Mouse (Mus musculus): Measurements from ENCODE around the gene Amn. TPM values are rescaled to one million over a fixed set of nuclear protein-coding genes. Genes with fewer than 3 reads are reported as not detected.
A peak's percentile ranks its signal among the peaks of the same experiment; 100 is the strongest.

Gene Amn
- polyA plus RNA-seq, 1 experiment from 2014 or later, result 43.9 TPM

GRCm38 (mm10) chr12:111271406-111271805 is 511 bp downstream of the Amn start:
- peak overlapping the region; percentile 27; the same call in 1 of the 2 replicates for H3K9ac ChIP-seq
- 0 out of 2 replicates have a peak overlapping the region, but pooled peaks have one; percentile 56 for H3K27ac ChIP-seq
- ATAC-seq (replicated peaks; ENCODE audit: low FRiP score), result no peak
- no peaks in the 10 kb centered on the region for H3K36me3 ChIP-seq
- H3K4me3 ChIP-seq (replicated peaks), result peak overlapping the region; percentile 36
- WGBS, result 7% methylated on average over 27 of the region's 28 CpGs
- H3K4me2 ChIP-seq, result peak overlapping the region; percentile 50
- H3K9me3 ChIP-seq (replicated peaks), result no peaks in the 10 kb centered on the region
- peaks cover 51% of the 10 kb centered on the region for H3K4me1 ChIP-seq
- H3K27me3 ChIP-seq, result peaks cover 72% of the 10 kb centered on the region

- Histone ChIP-seq H3K36me3 (no peaks in the 10 kb centered on the region), H3K27me3 (peaks cover 78% of the 10 kb centered on the region), H3K27ac (no peak overlapping the region), H3K4me2 (peak overlapping the region; percentile 50), H3K9me3 (replicated peaks) (no peaks in the 10 kb centered on the region), H3K9ac (peak overlapping the region; percentile 27; the same call in 1 of the 2 replicates), H3K4me1 (peaks cover 51% of the 10 kb centered on the region), H3K4me3 (replicated peaks) (peak overlapping the region; percentile 36)
- no peak for ATAC-seq (replicated peaks; ENCODE audit: low FRiP score)
- 13% methylated on average over 8 of the region's 8 CpGs for WGBS
These were observed 1.1 kb downstream of the Amn start for GRCm38 (mm10) chr12:111271966-111272365.

- no peaks in the 10 kb centered on the region for H3K9me3 ChIP-seq (replicated peaks)
- H3K9ac ChIP-seq, result no peak overlapping the region
- H3K36me3 ChIP-seq, result no peaks in the 10 kb centered on the region
- peaks cover 82% of the 10 kb centered on the region for H3K27me3 ChIP-seq
- H3K4me3 ChIP-seq (replicated peaks), result peak overlapping the region; percentile 36
- 21% methylated on average over 12 of the region's 12 CpGs for WGBS
- no peak for ATAC-seq (replicated peaks; ENCODE audit: low FRiP score)
- peak overlapping the region; percentile 50 for H3K4me2 ChIP-seq
- no peak overlapping the region for H3K27ac ChIP-seq
- peaks cover 51% of the 10 kb centered on the region for H3K4me1 ChIP-seq
These were observed 1.5 kb downstream of the Amn start for GRCm38 (mm10) chr12:111272420-111272819.

- peak overlapping the region; percentile 21; the same call in 1 of the 2 replicates for H3K9ac ChIP-seq
These were observed 3.1 kb downstream of the Amn start for GRCm38 (mm10) chr12:111274006-111274405.

DNA sequence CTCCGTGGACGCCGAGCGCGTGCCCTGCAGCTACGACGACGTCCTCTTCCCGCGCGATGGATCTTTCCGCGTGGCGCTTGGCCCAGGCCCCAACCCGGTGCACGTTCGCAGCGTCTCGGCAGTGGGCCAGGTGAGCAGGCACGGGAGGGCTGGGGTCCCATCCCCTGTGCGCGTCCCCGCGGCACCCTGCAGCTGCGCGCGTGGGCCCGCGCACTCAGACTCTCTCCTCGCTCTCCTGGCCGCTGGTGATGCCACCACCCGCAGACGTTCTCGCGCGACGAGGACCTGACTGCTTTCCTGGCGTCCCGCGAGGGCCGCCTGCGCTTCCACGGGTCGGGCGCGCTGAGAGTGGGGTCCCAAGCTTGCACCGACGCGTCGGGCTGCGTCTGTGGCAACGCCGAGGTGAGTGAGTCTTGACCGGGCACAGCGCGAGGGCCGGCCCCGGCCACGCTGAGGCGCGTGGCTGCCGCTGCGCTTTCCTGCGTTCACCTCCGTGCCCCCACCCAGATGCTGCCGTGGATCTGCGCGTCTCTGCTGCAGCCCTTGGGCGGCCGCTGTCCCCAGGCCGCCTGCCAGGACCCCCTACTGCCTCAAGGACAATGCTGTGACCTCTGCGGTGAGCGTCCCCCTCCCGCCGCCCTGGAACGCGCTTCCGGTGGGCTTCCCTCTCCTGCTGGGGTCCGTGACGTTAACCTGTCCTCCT is 3.7 kb downstream of the Amn start:
- ATAC-seq (replicated peaks; ENCODE audit: low FRiP score), result no peak
- peaks cover 44% of the 10 kb centered on the region for H3K4me1 ChIP-seq
- H3K27ac ChIP-seq, result no peak overlapping the region
- H3K9ac ChIP-seq, result peak overlapping the region; percentile 21
- H3K4me3 ChIP-seq (replicated peaks), result peak overlapping the region; percentile 47
- H3K27me3 ChIP-seq, result peaks cover 78% of the 10 kb centered on the region
- peaks cover 3% of the 10 kb centered on the region; the same call in 1 of the 2 replicates for H3K9me3 ChIP-seq (replicated peaks)
- no peaks in the 10 kb centered on the region for H3K36me3 ChIP-seq
- WGBS, result 2% methylated on average over 80 of the region's 80 CpGs
- H3K4me2 ChIP-seq, result peak overlapping the region; percentile 87

More at GRCm38 (mm10) chr12:111274006-111274405, 3.1 kb downstream of the Amn start:
- peak overlapping the region; percentile 47 for H3K4me3 ChIP-seq (replicated peaks)
- 2% methylated on average over 28 of the region's 28 CpGs for WGBS
- peak overlapping the region; percentile 87 for H3K4me2 ChIP-seq
- no peak for ATAC-seq (replicated peaks; ENCODE audit: low FRiP score)
- H3K9me3 ChIP-seq (replicated peaks), result peaks cover 3% of the 10 kb centered on the region; the same call in 1 of the 2 replicates
- no peak overlapping the region for H3K27ac ChIP-seq
- H3K4me1 ChIP-seq, result peaks cover 44% of the 10 kb centered on the region
- peaks cover 82% of the 10 kb centered on the region for H3K27me3 ChIP-seq
- H3K36me3 ChIP-seq, result no peaks in the 10 kb centered on the region

GRCm38 (mm10) chr12:111275150-111275841 is 4.4 kb downstream of the Amn start:
- Histone ChIP-seq H3K9ac (peak overlapping the region; percentile 21), H3K36me3 (no peaks in the 10 kb centered on the region), H3K9me3 (replicated peaks) (peaks cover 3% of the 10 kb centered on the region; the same call in 1 of the 2 replicates), H3K27ac (no peak overlapping the region), H3K4me3 (replicated peaks) (peak overlapping the region; percentile 47), H3K27me3 (peaks cover 71% of the 10 kb centered on the region), H3K4me2 (peak overlapping the region; percentile 87), H3K4me1 (peaks cover 44% of the 10 kb centered on the region)
- ATAC-seq (replicated peaks; ENCODE audit: low FRiP score), result 0 out of 2 replicates have a peak, but pooled peaks have one; percentile 10
- under 1% methylated on average over 58 of the region's 58 CpGs for WGBS

DNA sequence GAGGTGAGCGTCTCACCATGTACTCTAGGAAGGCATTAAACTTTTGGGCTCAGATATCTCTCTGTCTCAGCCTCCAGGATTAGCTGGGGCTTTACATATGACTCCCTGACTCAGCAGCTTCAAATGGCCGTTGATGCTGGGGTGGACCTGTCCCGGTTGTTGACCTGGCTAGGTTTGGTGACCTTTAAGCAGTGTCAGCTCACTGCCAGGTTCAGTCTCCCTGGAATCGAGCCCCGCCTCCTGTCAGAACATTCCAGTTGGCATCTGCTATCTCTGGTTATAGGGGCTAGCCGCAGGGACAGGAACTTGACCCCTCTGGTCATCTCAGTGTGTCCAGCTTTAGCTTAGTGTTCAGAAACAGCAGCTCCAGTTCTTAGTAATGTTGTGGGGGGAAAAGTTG is 5.5 kb downstream of the Amn start:
- Histone ChIP-seq H3K27me3 (peaks cover 61% of the 10 kb centered on the region), H3K4me3 (replicated peaks) (no peak overlapping the region), H3K27ac (no peak overlapping the region), H3K4me2 (no peak overlapping the region), H3K4me1 (peaks cover 35% of the 10 kb centered on the region), H3K36me3 (no peaks in the 10 kb centered on the region), H3K9me3 (replicated peaks) (peaks cover 3% of the 10 kb centered on the region; the same call in 1 of the 2 replicates), H3K9ac (no peak overlapping the region)
- 46% methylated on average over 6 of the region's 6 CpGs for WGBS
- ATAC-seq (replicated peaks; ENCODE audit: low FRiP score), result no peak

DNA sequence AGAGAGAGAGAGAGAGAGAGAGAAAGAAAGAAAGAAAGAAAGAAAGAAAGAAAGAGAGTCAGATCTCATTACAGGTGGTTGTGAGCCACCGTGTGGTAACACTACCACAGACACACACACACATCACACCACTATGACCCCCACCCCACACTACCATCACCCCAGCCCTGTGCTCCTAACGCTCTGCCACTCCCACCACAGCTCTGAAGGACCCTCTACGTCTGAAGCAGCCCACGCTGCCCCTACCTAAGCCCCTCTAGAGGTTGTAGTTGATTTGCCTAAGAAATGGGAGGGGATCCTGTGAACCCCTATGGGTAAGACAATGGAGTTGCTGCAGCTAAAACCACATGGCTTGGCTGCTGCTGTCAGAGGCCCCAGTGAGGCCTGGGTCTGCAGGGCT is 12.7 kb downstream of the Amn start:
- Histone ChIP-seq H3K9me3 (replicated peaks) (no peaks in the 10 kb centered on the region), H3K4me3 (replicated peaks) (no peak overlapping the region), H3K27ac (no peak overlapping the region), H3K4me2 (no peak overlapping the region), H3K27me3 (no peaks in the 10 kb centered on the region), H3K9ac (no peak overlapping the region), H3K4me1 (peaks cover 16% of the 10 kb centered on the region), H3K36me3 (no peaks in the 10 kb centered on the region)
- 75% methylated on average over 4 of the region's 4 CpGs for WGBS
- no peak for ATAC-seq (replicated peaks; ENCODE audit: low FRiP score)

DNA sequence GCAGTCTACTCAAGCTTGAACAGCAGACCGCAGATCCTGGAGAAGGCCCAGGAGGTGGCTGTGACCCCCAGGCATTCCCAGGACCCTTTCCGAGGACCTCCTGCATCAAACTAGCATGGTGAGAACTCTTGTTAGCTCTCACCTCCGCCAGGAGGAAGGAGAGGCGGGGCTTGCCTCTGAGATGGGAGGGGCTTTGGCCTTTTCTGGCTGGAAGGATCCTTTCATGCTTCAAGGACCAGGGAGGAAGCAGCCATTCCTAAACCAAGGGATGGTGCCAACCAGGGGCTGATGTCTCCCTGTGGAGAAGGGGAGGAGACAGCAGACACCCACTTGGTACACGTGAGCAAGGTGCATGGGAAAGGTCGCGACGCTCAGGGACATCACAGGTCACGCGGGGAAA is 13.6 kb downstream of the Amn start:
- peak; percentile 77 for ATAC-seq (replicated peaks; ENCODE audit: low FRiP score)
- H3K4me3 ChIP-seq (replicated peaks), result peak overlapping the region; percentile 36

GRCm38 (mm10) chr12:111293025-111293424 is 22.1 kb downstream of the Amn start:
- 93% methylated on average over 12 of the region's 12 CpGs for WGBS
- no peak for ATAC-seq (replicated peaks; ENCODE audit: low FRiP score)
- no peak overlapping the region for H3K27ac ChIP-seq

More for the DNA sequence above, 13.6 kb downstream of the Amn start:
- H3K9me3 ChIP-seq (replicated peaks), result no peaks in the 10 kb centered on the region
- peak overlapping the region; percentile 58 for H3K4me2 ChIP-seq
- no peak overlapping the region for H3K9ac ChIP-seq
- no peaks in the 10 kb centered on the region for H3K27me3 ChIP-seq
- H3K4me1 ChIP-seq, result peaks cover 16% of the 10 kb centered on the region
- H3K27ac ChIP-seq, result no peak overlapping the region
- no peaks in the 10 kb centered on the region for H3K36me3 ChIP-seq
- WGBS, result 15% methylated on average over 10 of the region's 10 CpGs

DNA sequence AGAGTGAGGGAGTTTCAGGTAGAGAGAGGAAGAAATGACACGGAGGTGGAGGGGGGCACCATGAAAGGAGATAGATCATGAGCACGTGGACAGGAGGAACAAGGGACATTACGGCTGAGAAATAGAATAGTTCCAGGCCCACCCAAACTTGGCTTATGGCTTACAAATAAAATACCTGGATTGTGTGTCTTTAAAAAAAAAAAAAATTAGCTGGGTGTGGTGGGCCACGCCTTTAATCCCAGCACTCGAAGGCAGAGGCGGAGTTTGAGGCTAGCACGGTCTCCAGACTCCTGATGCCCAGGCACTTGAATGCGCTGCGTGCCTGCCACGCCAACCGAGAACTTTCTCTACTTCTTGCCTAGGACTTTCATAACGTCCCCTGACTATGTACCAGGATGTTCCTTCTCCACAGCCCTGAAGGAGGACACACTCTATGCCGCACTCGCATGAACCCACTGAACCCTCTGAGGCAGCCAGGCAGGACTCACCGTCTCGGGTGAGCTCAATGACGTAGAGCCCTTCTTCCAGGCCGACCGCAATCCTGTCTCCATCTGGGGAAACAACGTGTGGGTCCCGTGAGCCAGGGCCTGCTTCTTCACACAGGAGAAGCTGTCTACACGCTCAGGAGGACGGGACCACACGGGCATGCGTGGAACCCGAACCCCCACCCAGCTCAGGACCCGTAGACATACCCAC is 30.6 kb downstream of the Amn start:
- Histone ChIP-seq H3K9ac (no peak overlapping the region), H3K4me3 (replicated peaks) (no peak overlapping the region), H3K4me2 (no peak overlapping the region), H3K9me3 (replicated peaks) (no peaks in the 10 kb centered on the region), H3K36me3 (peaks cover 97% of the 10 kb centered on the region), H3K4me1 (no peaks in the 10 kb centered on the region), H3K27me3 (no peaks in the 10 kb centered on the region), H3K27ac (no peak overlapping the region)
- ATAC-seq (replicated peaks; ENCODE audit: low FRiP score), result no peak
- 95% methylated on average over 27 of the region's 27 CpGs for WGBS

More at GRCm38 (mm10) chr12:111293025-111293424, 22.1 kb downstream of the Amn start:
- no peaks in the 10 kb centered on the region for H3K4me1 ChIP-seq
- H3K4me2 ChIP-seq, result no peak overlapping the region
- H3K36me3 ChIP-seq, result peaks cover 70% of the 10 kb centered on the region
- H3K9ac ChIP-seq, result no peak overlapping the region
- no peaks in the 10 kb centered on the region for H3K27me3 ChIP-seq
- no peaks in the 10 kb centered on the region for H3K9me3 ChIP-seq (replicated peaks)
- H3K4me3 ChIP-seq (replicated peaks), result no peak overlapping the region

DNA sequence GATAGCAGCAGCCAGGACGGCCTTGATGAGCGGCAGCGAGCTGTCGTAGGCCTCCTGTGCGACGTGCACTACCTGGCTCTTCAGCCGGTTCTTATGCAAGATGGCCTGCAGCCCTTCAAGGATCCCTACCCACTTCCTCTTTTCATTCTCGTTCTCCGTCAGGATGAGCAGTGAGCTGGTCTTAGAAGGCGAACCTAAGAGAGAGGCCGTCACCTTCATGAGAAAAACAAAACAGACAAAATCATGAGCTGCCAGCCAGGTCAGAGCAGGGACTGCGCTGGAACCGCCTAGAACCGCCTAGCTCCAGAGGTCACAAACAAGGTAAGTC is 31.1 kb downstream of the Amn start:
- no peaks in the 10 kb centered on the region for H3K4me1 ChIP-seq
- no peak overlapping the region for H3K27ac ChIP-seq
- no peaks in the 10 kb centered on the region for H3K9me3 ChIP-seq (replicated peaks)
- H3K4me2 ChIP-seq, result no peak overlapping the region
- no peaks in the 10 kb centered on the region for H3K27me3 ChIP-seq
- H3K36me3 ChIP-seq, result peaks cover 97% of the 10 kb centered on the region
- H3K4me3 ChIP-seq (replicated peaks), result no peak overlapping the region
- WGBS, result 90% methylated on average over 14 of the region's 14 CpGs
- no peak for ATAC-seq (replicated peaks; ENCODE audit: low FRiP score)
- no peak overlapping the region for H3K9ac ChIP-seq

All from kidney, embryonic 15.5 days (tissue).